Mouse (Mus musculus): ENCODE measurements around the gene Syde2. TPM values are rescaled to one million over a fixed set of nuclear protein-coding genes. Genes with fewer than 3 reads are reported as not detected.
"Not testable (repeated sequence)": the region's sequence is repeated elsewhere in the genome, so short reads cannot be mapped to it uniquely, and the experiment has no call there.

The Syde2 gene
- total RNA-seq, 2 experiments from 2014 or later: 3.6 to 4.0 TPM

DNA sequence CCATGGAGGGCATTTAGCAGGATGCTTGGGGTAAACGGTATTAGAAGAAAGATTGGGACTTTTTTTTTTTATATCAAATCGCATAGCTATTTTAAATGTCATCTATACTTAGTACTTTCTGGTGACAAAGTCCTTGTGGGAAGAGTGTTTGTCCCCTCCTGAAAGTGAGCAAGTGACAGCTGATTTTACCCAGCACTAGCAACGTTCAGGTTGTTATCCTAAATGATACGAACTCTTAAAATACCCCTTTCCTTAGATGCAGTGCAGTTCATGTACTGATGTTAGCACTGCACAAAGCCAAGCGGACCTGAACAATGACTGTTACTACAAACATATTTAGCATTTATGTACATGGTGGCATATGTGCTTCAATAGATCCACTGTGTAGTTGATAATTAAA lies 20.9 kb upstream of the Syde2 start:
- DNase-seq: no peak

DNA sequence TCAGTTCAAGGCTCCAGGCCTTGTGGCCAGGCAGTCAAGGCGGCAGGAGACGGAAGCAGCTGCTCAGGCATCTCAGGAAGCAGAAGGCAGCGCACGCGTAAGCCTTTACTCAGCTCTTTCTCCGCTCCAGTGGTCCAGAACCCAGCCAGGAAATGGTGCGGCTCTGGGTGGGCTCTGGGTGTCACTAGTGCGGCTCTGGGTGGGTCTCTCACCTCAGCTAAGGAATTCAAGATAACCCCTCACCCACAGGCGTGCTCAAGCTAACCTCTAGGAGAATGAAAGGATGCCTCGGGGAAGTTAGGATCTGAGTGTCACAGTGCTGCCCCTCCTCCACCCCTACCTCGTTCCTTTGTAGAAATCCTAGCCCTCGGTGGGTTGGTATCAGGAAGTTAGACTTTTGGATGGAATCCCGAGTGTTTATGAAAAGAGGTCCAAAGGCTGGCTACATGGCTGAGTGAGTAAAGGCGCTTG lies 18.6 kb upstream of the Syde2 start:
- DNase-seq: no peak

DNA sequence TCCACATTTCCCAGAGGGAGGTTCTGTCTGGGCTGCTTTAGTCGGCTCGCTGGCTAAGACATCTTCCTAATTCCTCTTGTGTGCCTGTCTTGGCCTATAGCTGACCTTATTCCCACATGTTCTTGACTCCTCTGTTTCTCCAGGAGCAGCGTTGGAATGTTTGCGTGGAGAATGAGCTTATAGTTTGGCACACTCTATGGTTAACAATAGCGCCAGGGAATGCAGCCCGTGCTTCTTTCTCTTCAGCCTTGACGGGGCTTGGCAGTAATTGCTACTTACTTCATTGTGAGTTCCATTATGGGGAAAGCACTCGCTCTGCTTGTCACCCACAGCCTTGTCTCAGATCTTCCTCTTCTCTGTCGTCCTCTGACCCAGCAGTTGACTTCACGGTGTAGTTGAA lies 16.2 kb upstream of the Syde2 start:
- no peak for DNase-seq

DNA sequence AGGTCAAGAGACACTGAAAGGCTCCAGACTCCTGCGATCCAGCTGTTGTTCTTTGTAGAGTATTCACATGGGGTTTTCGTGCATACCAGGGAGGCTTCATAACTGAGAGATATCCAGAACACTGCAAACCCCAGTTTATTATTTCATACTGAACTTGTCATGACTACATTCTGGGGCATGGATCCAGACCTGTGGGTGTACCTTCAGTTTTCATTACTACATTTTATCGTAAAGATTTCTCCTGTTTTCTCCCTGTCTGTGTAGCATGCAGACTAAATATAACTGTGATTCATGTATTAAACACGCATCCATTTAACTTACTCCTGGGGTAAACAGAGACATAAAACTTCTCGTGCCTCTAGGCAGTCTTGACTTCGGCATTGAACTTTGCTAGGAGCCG lies 12.7 kb upstream of the Syde2 start:
- no peak for DNase-seq

DNA sequence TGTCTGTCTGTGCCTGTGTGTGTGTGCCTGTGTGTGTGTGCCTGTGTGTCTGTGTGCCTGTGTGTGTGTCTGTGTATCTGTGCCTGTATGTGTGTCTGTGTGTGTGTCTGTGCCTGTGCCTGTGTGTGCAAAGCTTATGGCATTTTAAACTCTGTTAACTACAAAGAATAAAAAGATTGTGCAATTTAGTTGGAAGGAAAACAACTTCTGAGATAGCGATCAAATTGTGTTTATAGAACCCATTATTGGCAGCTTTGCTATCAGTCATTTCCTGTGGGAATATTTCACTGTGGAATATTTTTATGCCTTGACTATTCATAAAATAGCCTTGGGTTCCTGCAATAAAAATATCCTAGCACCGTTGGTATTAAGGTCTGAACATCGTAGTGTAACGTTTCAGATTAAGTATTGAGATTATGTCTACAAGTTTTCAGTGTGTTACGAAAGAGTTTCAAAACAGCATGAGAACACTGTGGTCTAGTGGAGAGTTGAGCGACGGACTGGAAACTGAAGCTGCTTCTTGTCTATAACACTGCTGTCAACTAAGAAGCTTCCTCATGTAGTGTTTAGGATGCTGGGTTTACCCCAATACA lies 2.2 kb upstream of the Syde2 start:
- no peak for DNase-seq

DNA sequence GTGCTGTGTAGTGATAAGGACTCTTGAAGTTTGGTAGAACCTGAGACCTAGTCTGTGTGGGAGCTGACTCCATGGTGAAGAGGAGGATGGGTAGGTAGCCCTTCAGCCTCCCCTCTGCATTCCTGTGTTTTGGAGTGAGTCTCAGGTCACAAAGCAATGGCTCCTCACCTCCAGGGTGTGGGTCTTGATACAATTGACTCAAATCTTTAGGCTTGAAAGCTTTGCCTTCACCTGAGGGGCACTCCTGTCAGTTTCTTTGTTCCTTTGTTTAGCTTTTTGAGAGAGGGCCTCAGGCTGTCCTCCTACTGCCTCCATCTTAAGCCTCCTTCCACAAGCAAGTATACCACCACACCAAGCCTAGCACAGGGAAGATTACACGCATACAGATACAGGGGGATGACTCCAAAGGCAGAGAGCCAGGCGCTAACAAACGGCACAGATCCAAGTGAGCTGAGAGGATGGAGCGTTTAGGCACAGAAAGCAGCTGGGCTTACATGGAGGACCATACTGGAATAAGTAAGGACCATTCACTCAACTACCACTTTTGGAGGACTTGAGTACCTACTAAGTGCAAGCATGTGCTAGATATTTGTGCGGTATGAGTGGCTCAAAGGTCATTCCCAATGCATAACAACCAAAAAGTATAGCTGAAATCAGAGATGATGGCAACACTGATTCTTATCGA lies 1.2 kb upstream of the Syde2 start:
- DNase-seq: no peak

DNA sequence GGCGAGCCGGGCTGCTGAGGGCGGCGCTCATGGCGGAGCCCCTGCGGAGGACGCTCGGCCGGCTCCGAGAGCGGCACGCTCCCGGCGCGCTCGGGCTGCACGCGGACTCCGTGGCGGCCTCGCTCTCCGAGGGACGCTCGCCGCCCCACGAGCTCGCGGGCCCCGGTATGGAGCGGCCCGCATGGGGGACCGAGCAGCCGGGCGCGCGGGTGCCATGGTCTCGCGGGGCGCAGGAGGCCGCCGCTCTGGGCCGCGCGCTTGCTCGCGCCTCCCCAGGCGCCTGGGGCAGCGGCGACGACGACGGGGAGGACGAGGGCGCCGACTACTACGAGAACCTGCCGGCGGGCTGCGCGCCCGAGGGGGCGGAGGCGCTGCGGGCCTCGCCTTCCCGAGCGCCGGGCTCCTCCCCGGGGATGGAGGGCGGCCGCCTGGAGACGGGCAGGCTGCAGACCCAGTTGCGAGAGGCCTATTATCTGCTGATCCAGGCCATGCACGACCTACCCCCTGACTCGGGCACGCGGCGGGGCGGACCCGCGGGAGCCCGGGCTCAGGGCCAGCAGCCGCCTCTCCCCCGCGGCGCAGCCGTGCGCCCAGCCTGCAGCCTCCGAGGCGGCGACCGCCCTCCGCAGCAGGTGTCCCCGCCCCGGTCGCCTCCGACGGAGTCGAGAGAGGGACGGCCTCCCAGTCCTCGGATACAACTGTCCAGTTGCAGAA lies 457 bp downstream of the Syde2 start:
- peak; percentile 62 to 67 for DNase-seq

DNA sequence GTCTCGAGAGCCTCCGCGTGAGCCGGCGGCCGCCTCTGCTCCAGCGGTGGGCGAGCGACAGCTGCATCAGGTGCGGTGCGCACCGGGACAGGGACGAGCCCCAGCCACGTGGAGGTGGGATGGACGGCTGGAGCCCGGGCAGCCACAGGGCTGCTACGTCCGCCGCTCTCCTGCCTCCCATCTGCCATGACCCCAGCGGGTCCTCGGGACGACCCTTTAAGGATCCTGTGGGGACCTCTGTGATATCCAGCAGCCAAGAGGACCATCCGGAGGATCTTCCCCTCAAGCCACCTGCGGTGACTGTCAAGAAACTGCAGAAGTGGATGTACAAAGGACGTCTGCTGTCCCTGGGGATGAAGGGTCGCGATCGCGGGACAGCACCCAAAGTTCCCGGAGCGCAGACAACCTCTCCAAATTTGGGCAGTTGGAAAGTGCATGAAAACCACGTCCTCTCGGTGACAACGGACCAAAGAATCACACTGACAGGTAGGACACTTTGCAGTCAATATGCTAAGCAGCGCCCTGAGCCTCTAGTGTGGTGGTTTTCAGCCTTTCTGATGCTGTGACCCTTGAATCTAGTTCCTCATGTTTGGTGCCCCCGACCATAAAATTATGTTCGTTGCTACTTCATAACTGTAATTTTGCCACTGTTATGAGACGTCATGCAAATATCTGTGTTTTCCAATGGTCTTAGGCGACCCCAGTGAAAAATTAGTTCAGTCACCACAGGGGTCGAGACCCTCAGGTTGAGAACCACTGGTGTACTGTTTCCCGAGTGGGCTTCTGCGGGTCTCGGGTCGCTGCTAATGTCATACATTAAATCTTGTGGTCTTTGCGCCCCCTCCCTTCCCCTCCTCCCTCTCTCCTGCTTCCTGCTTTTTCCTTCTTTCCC lies 1.3 kb downstream of the Syde2 start:
- no peak for DNase-seq

DNA sequence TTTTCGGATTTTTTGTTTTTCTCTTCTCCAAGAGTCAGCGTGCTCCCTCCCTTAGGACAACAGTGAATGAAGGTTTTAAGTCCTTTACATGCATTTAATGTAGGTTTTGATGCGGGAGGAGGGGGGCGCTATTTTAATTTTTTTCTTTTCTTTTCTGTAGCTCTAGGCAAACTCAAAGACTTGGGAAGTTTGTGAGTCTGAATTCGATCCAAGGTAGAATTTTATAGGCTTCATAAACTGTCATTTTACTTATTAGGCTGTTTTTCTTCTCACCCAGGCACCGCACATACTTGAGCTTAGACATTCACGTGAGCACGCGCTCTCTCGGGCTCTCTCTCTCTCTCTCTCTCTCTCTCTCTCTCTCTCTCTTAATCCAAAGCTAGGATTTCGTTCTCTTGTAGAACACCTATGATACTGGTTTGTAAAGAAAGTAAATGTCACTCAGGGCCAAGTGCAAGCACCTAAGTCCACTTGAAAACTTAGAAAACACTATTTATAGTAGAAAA lies 2.0 kb downstream of the Syde2 start:
- no peak for DNase-seq

DNA sequence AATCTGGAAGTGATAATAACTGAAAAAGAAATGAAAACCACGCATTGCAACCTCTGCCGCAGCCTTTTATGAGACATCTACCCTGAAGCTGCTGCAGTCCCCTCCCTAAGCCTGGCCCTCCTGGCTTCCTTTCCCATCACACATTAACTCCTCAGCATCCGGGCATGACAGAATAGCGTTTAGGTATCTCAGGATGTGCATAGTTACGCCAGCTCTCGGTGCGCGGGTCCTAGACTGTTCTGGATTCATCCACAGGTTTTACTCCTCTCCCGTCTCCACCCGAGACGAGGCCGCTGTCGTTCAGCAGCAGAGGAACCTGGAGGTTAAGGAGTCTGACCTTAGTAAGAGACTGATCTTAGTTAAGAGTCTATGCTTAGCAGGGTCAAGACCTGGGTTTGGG lies 3.5 kb downstream of the Syde2 start:
- no peak for DNase-seq

DNA sequence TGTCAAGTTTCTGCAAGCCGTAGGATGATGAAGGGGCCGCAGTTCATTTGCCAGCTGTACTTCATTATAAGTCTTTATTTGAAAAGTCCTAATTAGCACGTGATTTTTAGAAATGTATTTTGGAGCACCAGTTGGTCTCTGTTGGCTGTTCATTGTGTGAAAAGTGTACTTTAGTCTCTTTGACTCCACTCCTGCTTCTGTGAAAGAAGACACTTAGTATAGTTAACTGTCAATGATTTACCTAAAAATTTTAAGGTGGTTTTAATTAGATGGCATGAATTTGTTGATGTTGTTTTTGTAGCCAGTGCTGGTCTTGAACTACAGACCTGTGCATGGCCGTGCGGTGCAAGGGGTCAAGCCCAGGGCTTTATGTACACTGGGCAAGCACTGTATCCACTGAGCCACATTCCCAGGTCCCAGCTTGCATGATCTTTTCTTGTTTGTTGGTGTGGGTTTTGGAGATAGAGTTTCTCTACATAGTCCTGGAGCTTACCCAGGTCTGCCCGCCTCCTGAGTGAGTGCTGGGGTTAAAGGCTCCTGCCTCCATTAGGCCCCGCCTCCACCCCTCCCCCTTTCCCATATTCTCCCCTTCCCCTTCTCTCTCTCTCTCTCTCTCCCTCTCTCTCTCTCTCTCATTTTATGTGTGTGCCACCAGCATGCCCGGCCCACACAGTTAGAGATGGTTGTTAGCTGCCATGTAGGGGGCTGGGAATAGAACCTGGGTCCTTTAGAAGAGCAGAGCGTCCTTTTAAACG lies 4.5 kb downstream of the Syde2 start:
- no peak for DNase-seq

DNA sequence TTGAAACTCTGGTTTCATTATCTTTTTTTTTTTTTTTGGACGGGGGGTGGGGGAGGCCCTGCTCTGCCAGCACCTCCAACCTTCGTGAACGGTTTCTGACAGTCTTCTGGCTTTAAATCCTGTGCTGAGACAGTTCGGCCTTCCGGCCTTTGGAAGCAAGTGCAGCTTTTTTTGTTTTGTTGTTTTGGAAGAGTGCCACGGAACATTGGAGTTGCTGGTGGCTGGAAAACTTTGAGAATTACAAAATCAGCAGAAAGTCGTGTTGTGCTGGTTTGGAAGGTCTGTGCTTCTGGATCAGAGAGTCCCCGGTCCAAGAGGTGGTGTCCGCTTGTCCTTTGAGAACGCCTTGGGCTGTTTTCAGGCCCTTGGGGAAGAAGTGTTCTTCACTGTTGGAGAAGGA lies 5.1 kb downstream of the Syde2 start:
- peak in 1 of 2 experiments; percentile 8 for DNase-seq

DNA sequence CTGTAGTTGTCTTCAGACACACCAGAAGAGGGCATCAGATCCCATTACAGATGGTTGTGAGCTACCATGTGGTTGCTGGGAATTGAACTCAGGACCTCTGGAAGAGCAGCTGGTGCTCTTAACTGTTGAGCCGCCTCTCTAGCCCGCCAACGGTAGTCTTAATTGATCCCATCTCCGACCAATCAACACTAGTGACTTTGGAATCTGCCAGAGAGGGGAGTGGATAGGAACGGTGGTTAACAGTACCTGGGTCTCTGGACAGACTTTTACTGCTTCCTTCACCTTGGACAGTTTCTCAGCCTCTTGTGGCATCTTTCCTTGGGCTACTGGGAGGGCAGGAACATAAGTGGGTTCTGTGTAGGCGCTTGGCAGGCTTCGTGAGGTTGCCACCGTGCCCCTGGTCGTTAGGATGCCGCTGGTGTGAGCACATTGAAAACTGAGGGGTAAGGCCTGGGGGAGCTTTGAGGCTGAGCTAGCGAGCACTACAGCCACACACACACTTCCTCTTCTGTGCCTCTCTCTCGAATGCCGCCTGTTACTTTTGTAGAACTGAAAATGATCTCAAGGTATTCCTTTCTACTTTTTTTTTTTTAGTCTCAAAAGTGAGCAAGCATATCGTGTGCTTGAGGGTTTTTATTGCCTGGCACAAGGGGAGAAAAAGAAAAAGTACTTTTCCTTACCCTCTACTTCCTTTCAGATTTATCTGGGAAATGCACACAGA lies 6.0 kb downstream of the Syde2 start:
- DNase-seq: no peak

DNA sequence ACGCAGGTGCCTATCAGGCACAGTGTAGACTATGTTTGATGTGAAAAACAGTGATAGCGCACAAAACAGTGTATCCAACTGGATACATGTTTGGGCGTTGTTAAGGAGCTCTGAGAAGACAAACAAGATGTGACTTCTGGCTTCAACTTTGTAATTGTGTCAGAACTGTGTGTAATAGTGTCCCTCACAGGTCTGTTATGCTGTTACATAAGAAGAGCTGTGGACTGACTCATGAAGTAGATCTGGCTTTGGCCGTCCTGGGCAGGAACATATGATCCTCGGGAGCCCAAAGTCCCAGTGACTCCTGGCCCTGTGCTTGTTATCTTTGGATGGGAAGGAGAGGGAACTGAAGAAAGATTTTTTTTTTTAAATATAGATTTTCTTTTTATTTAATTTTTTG lies 7.8 kb downstream of the Syde2 start:
- no peak for DNase-seq

DNA sequence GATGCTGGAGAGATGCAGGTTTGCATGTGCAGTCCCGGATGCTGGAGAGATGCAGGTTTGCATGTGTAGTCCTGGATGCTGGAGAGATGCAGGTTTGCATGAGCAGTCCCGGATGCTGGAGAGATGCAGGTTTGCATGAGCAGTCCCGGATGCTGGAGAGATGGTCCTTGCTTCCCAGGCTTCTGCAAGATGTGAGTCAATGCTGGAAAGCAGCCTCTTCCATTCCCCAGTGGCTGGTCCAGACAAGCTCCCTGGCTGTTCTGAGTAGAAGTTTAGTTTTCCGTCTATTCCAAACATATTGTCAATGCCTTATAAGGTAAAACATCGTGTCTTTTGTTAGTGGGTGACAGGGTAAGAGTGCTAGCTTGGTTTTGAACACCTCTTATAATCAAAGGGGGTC lies 8.9 kb downstream of the Syde2 start:
- not testable (repeated sequence) for DNase-seq

DNA sequence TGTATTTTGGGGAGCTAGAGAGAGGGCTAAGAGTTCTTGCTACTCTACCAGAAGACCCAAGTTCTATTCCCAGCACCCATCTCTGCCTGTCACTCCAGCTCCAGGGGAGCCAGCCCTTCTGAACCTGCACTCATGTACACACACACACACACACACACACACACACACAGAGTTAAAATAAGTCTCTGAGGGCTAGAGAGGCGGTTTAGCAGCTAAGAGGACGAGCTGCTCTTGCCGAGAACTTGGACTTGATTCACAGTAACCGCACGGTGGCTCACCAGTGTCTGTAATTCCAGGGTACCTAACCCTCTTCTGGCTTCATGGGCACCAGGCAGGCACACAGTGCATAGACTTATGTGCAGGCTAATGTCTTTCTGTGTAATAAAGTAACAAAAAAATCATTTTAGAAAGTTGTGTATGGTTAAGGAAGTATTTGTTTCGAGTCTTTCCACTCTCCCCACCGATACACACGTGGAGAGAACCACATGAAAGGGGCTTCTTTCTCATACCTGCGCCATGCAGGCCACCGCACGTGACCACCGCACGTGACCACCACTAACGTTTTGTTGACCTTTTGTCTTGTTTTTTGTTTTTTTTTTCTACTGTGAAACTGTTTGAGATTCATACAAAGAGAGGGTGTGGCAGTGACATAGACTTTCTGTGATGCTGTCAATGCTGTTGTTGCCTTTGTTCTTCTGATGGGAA lies 16.8 kb downstream of the Syde2 start:
- DNase-seq: no peak

DNA sequence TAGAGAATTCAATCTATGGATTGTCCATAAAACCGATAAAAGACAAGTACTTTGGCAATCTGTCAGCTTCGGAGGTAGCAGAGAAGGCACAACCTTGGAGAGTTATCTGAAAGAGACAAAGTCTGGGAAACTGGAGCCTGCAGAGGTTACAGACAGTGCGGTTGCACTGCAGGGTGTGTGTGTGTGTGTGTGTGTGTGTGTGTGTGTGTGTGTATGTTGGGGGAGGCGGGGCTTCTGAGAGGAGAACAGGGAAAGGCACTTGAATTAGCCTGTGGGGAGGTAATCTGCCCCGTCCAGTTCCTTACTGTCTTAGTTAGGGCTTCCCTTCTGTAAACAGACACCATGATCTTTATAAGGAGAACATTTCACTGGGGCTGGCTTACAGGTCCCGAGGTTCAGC lies 20.2 kb downstream of the Syde2 start:
- DNase-seq: no peak

DNA sequence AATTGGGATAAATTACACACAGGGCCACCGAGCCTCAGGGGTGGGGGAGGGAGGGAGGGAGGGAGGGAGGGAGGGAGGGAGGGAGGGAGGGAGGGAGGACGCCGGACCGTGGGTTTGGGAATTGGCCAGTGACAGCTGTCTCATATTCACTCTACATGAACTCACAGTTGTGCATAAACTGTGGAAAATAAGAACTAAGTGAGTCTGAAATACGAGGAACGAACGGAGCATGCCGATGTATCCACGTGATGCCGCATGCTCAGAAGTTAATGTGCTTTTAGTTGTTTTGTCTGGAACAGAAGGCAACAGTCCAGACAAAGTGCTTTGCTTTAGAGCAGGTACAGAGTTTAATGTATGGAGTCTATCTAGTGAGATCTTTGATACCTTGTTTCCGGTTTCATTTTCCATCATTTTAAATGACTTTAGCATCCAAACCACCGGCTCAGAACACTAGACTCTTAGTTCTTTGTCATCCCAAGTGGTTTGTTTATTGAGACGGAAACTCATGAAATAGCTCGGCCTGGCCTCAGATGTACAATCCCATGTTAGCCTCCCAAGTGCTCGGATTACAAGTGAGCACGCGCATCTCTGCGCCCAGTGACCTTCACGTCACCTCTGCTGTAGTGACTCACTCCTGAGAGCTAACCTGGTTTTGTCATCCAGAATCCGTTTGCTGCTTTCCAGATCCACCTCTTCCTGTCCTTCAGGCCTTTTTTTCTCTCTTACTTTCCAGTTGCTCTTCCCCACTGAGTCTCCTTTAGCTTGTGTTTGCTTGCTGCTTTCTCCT lies 22.4 kb downstream of the Syde2 start:
- no peak for DNase-seq

DNA sequence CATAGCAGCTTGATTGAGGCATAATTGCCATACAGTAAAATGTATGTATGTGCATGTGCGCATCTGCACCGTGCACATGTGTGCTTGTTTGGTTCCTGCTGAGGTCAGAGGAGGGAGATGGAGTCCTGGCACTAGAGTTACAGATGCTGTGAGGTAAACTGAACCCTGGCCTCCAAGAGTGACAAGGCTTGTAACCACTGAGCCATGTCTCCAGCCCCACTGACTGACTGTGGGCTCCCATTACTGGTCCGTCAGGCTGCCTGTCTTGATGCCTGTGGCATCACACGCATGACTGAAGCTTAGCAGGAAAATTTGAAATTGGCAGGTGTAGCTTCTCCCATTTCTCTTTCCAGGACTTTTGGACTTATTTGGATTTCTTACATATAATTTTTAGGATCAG lies 23.1 kb downstream of the Syde2 start:
- DNase-seq: no peak

Measured in layer of hippocampus, postnatal 36 days (tissue).